Mouse (Mus musculus): Measurements from ENCODE around the gene Glce. TPM values are rescaled to one million over a fixed set of nuclear protein-coding genes. Genes with fewer than 3 reads are reported as not detected.

Glce gene
- polyA plus RNA-seq, 1 experiment from 2014 or later = 10.8 TPM

DNA sequence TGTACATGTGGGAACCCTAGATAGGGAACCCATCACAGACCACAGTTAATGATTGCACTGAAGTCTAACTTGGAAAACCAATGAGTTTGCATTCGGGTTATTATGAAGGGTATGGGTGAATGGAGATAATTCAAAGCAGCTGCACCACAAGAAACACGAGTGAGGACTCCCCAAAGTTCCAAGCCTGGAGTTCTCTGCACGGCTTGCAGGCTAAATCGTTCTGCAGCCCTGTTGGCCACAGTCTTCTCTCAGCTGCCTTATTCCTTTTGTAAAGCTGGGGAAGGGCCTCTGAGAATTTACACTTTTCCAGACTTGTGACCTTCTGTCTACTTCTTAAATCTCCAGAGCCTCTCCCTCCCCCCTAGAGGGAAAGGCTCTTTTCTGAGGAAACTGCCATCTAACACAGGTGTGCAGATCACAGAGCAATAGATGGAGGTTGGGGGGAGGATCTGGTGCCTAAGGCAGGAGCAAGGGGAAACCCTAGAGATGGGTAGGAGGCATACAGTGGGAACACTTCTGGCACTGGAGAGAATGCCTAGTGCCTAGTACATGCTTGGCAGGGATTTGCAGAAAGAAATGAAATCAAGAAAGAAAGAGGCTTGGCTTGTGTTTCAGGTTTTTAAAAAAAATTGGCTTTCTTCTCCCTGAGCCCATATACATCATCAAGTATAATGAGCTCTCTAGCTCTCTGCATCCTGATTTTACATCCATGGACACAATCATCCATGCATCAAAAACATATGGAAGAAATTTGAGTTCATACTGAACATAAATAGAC, 9.7 kb upstream of the Glce start:
- Histone ChIP-seq H3K9me3 (ENCODE audit: control insufficient read depth, low read length) (no peaks in the 10 kb centered on the region), H3K36me3 (ENCODE audit: control insufficient read depth, insufficient read depth, low read length) (no peaks in the 10 kb centered on the region), H3K27ac (replicated peaks) (no peak overlapping the region), H3K4me3 (ENCODE audit: low read depth, low read length) (no peak overlapping the region), H3K4me2 (replicated peaks; ENCODE audit: low read depth) (no peak overlapping the region), H3K27me3 (ENCODE audit: control insufficient read depth, insufficient read depth, low read length) (no peaks in the 10 kb centered on the region), H3K9ac (ENCODE audit: low read length) (no peak overlapping the region), H3K4me1 (replicated peaks; ENCODE audit: control insufficient read depth, insufficient read depth) (no peaks in the 10 kb centered on the region)
- ATAC-seq (ENCODE audit: low FRiP score, low TSS enrichment) (no peak), DNase-seq (ENCODE audit: low spot score) (no peak)
- WGBS = 82% methylated on average over 4 of the region's 4 CpGs
- no peak for TF ChIP-seq EP300 (optimal IDR thresholded peaks at IDR 0.05)
- no peak for TF ChIP-seq CTCF (IDR thresholded peaks at IDR 0.05; ENCODE audit: low read depth)

GRCm38 (mm10) chr9:62130746-62131145, 8.3 kb upstream of the Glce start:
- TF ChIP-seq CTCF (IDR thresholded peaks at IDR 0.05; ENCODE audit: low read depth) = no peak
- TF ChIP-seq EP300 (optimal IDR thresholded peaks at IDR 0.05) = no peak
- Histone ChIP-seq H3K9me3 (ENCODE audit: control insufficient read depth, low read length) (no peaks in the 10 kb centered on the region), H3K27ac (replicated peaks) (no peak overlapping the region), H3K9ac (ENCODE audit: low read length) (no peak overlapping the region), H3K27me3 (ENCODE audit: control insufficient read depth, insufficient read depth, low read length) (no peaks in the 10 kb centered on the region), H3K36me3 (ENCODE audit: control insufficient read depth, insufficient read depth, low read length) (no peaks in the 10 kb centered on the region), H3K4me1 (replicated peaks; ENCODE audit: control insufficient read depth, insufficient read depth) (no peaks in the 10 kb centered on the region), H3K4me2 (replicated peaks; ENCODE audit: low read depth) (no peak overlapping the region), H3K4me3 (ENCODE audit: low read depth, low read length) (no peak overlapping the region)
- ATAC-seq (ENCODE audit: low FRiP score, low TSS enrichment) = no peak
- 73% methylated on average over 5 of the region's 5 CpGs for whole genome bisulfite sequencing
- DNase-seq (ENCODE audit: low spot score) = no peak

DNA sequence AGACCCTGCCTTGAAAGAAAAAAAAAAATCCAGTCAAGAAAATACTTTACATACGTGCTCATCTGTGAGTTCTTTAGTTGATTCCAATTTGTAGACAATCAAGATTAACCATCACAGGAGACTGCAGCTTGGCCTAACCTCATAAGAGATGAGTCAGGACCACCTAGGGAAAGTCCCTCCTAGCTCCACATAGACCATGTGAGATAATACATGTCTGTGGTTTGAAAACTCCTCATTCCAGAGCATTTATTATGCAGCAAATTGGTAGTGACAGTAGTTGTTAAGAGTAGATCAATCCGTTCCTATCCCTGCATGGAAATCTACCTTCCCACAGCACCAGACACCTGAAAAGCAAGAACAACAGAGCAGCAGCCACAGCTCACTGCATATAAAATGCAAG, 5.6 kb upstream of the Glce start:
- H3K27me3 ChIP-seq (ENCODE audit: control insufficient read depth, insufficient read depth, low read length) = no peaks in the 10 kb centered on the region
- no peak for DNase-seq (ENCODE audit: low spot score)
- no peak overlapping the region for H3K4me3 ChIP-seq (ENCODE audit: low read depth, low read length)
- H3K4me1 ChIP-seq (replicated peaks; ENCODE audit: control insufficient read depth, insufficient read depth) = no peaks in the 10 kb centered on the region
- H3K36me3 ChIP-seq (ENCODE audit: control insufficient read depth, insufficient read depth, low read length) = no peaks in the 10 kb centered on the region
- no peak overlapping the region for H3K4me2 ChIP-seq (replicated peaks; ENCODE audit: low read depth)
- 86% methylated on average over 2 of the region's 2 CpGs for whole genome bisulfite sequencing
- no peak overlapping the region for H3K9ac ChIP-seq (ENCODE audit: low read length)
- ATAC-seq (ENCODE audit: low FRiP score, low TSS enrichment) = no peak
- TF ChIP-seq CTCF (IDR thresholded peaks at IDR 0.05; ENCODE audit: low read depth) (no peak), EP300 (optimal IDR thresholded peaks at IDR 0.05) (no peak)
- H3K27ac ChIP-seq (replicated peaks) = no peak overlapping the region
- H3K9me3 ChIP-seq (ENCODE audit: control insufficient read depth, low read length) = no peaks in the 10 kb centered on the region

DNA sequence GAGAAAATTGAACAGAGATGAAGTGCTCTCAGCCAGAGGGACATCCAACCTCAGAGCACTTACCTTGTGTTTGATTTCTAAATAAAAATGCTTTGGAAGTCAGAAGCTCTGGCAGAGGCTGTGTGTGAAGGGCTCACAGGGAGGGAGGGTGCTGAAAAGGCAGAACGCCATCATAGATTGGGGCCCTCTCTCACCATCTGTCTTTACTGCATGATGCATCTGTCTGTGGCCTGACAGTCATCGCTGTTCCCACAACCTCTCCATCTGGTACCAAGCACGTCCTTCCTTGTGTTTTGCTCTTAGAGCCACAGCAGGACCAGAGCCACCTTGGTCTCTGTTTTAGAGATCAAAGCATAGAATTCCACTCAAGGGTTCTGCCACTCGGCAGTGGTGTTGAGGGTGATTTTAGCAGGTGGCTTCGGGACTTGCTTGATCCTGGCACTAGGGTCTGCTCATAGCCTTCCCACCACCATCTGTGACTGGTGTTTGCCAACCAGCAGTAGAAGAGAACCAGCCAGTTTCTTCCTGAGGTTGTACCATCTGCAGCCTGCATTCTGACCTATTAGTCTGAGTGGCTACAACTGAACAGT, 3.6 kb upstream of the Glce start:
- Histone ChIP-seq H3K27ac (replicated peaks) (no peak overlapping the region), H3K9me3 (ENCODE audit: control insufficient read depth, low read length) (no peaks in the 10 kb centered on the region), H3K36me3 (ENCODE audit: control insufficient read depth, insufficient read depth, low read length) (no peaks in the 10 kb centered on the region), H3K9ac (ENCODE audit: low read length) (no peak overlapping the region), H3K4me3 (ENCODE audit: low read depth, low read length) (no peak overlapping the region), H3K4me2 (replicated peaks; ENCODE audit: low read depth) (no peak overlapping the region), H3K27me3 (ENCODE audit: control insufficient read depth, insufficient read depth, low read length) (no peaks in the 10 kb centered on the region), H3K4me1 (replicated peaks; ENCODE audit: control insufficient read depth, insufficient read depth) (no peaks in the 10 kb centered on the region)
- ATAC-seq (ENCODE audit: low FRiP score, low TSS enrichment) (no peak), DNase-seq (ENCODE audit: low spot score) (no peak)
- 75% methylated on average over 5 of the region's 5 CpGs for whole genome bisulfite sequencing
- no peak for TF ChIP-seq EP300 (optimal IDR thresholded peaks at IDR 0.05)
- TF ChIP-seq CTCF (IDR thresholded peaks at IDR 0.05; ENCODE audit: low read depth) = no peak

DNA sequence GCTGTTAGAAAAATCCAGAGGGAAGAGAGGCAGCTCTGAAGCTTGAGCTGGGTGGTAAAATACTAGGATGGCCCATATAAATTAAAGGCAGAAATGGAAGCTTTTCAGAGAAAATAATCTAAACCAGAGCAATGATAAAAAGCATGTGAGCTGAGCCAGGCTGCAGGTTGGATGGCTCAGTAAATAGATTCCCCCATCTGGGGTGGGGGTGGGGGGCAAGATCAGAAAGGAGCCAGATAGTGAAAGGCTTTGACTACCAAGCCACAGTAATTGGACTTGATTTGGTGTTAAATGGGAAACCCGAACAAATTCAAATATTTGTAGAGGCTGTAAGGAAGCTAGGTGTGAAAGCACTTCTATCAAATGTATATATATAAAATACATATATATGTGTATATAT, 1.8 kb upstream of the Glce start:
- Histone ChIP-seq H3K4me3 (ENCODE audit: low read depth, low read length) (no peak overlapping the region), H3K9ac (ENCODE audit: low read length) (no peak overlapping the region), H3K27ac (replicated peaks) (no peak overlapping the region), H3K9me3 (ENCODE audit: control insufficient read depth, low read length) (no peaks in the 10 kb centered on the region), H3K4me1 (replicated peaks; ENCODE audit: control insufficient read depth, insufficient read depth) (no peaks in the 10 kb centered on the region), H3K4me2 (replicated peaks; ENCODE audit: low read depth) (no peak overlapping the region), H3K36me3 (ENCODE audit: control insufficient read depth, insufficient read depth, low read length) (no peaks in the 10 kb centered on the region), H3K27me3 (ENCODE audit: control insufficient read depth, insufficient read depth, low read length) (no peaks in the 10 kb centered on the region)
- ATAC-seq (ENCODE audit: low FRiP score, low TSS enrichment) (no peak), DNase-seq (ENCODE audit: low spot score) (no peak)
- WGBS = 64% methylated on average over 1 of the region's 1 CpGs
- TF ChIP-seq EP300 (optimal IDR thresholded peaks at IDR 0.05) (no peak), CTCF (IDR thresholded peaks at IDR 0.05; ENCODE audit: low read depth) (no peak)

- DNase-seq (ENCODE audit: low spot score) (no peak), ATAC-seq (ENCODE audit: low FRiP score, low TSS enrichment) (no peak)
- Histone ChIP-seq H3K4me1 (replicated peaks; ENCODE audit: control insufficient read depth, insufficient read depth) (no peaks in the 10 kb centered on the region), H3K4me3 (ENCODE audit: low read depth, low read length) (peak overlapping the region; percentile 68), H3K27ac (replicated peaks) (peak overlapping the region; percentile 77; the same call in 1 of the 2 replicates), H3K27me3 (ENCODE audit: control insufficient read depth, insufficient read depth, low read length) (no peaks in the 10 kb centered on the region), H3K9ac (ENCODE audit: low read length) (peak overlapping the region; percentile 61; the same call in 1 of the 2 replicates), H3K36me3 (ENCODE audit: control insufficient read depth, insufficient read depth, low read length) (no peaks in the 10 kb centered on the region), H3K9me3 (ENCODE audit: control insufficient read depth, low read length) (no peaks in the 10 kb centered on the region), H3K4me2 (replicated peaks; ENCODE audit: low read depth) (peak overlapping the region; percentile 57)
- WGBS = 48% methylated on average over 3 of the region's 3 CpGs
- no peak for TF ChIP-seq CTCF (IDR thresholded peaks at IDR 0.05; ENCODE audit: low read depth)
- TF ChIP-seq EP300 (optimal IDR thresholded peaks at IDR 0.05) = no peak
Measured at GRCm38 (mm10) chr9:62123496-62123895, 1.0 kb upstream of the Glce start.

All from stomach, postnatal 0 days (tissue).